Mouse (Mus musculus) layer of hippocampus, adult 8-10 months (tissue): ENCODE measurements at regions not wholly inside any gene's neighbourhood (a gene's known extent, or its start where the extent isn't known, plus 50 kb on each side); places are given as distances from the start of the nearest gene placed in this dataset.

Experiments
- DNase-seq, 2 experiments: peaks; one replicate each; pipeline ENCODE4 v3.0.0; 2022; ENCODE audit warnings: low spot score in 2 of 2

- no peak for DNase-seq
Observed at GRCm38 (mm10) chr6:52105031-52105593, 53.0 kb downstream of the Hoxa1 start.

DNA sequence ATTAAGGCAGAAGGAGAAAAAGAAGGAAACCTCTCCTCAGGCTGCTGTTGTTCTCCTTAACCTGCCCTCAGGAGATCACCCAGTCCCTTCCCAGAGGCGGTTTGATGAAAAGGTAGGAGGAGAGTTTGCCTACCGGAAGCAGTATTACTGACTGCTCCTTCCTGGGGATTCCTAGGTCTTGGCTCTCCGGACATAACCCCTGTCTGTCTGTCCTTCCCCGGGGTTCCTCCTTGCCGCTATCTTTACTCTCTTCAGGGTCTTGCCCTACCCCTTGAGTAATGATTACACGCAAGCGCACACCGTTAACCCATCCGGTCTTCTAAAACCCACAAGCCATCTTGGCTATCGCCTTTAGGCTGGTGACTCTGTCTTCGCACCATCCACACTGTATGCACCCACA lies 54.0 kb downstream of the Hoxa1 start:
- DNase-seq, result no peak

GRCm38 (mm10) chr6:52103661-52104060 lies 54.5 kb downstream of the Hoxa1 start:
- DNase-seq, result no peak

GRCm38 (mm10) chr6:52102699-52103098 lies 55.4 kb downstream of the Hoxa1 start:
- DNase-seq, result no peak

GRCm38 (mm10) chr6:52102179-52102578 lies 55.9 kb downstream of the Hoxa1 start:
- DNase-seq, result no peak

DNA sequence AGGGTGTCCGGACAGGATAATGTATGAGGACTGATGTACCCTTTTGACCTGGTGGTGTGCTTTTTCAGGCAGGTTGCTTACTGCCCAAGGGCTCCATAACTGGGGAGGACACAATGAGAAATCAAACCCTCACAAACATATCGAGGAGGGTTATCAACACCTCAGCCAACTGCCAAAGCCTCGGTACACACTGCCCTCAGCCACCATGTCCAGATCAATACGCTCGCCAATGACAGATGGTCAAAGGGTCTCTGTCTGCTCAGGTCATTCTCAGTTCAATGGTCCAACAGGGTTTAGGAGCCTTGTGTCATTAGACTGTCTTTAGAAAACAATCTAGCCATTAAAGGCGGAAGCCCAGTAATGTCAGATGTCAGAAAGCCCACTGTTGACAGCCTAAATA lies 56.9 kb downstream of the Hoxa1 start:
- no peak for DNase-seq

- no peak for DNase-seq
Observed at GRCm38 (mm10) chr6:52098851-52099250, 59.3 kb downstream of the Hoxa1 start.

GRCm38 (mm10) chr6:52095575-52095974 lies 62.5 kb downstream of the Hoxa1 start:
- no peak for DNase-seq

DNA sequence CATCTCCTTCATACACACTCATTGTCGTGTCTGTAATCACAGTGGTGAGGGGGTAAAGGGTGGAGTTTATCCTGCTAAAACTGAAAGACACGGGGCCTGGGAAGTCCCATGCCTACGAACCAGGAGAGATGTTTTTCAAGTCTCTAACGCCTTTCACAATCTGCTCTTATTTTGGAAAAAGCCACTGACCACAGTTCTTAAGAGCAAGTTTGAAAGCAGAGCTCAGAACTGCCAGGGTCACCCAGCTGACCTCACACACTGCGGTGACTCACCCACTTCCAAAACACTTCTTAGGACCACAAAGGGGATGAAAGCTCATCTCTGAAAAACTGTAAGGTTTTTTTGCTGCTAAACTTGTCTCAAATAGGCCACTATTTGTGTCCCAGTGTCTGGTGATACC lies 66.7 kb downstream of the Hoxa1 start:
- DNase-seq, result no peak

GRCm38 (mm10) chr6:52085932-52086643 lies 72.0 kb downstream of the Hoxa1 start:
- DNase-seq, result no peak

- no peak for DNase-seq
Observed at GRCm38 (mm10) chr6:52084622-52085021, 72.3 kb upstream of the Skap2 start.

- no peak for DNase-seq
Observed at GRCm38 (mm10) chr6:52079501-52079900, 67.2 kb upstream of the Skap2 start.

DNA sequence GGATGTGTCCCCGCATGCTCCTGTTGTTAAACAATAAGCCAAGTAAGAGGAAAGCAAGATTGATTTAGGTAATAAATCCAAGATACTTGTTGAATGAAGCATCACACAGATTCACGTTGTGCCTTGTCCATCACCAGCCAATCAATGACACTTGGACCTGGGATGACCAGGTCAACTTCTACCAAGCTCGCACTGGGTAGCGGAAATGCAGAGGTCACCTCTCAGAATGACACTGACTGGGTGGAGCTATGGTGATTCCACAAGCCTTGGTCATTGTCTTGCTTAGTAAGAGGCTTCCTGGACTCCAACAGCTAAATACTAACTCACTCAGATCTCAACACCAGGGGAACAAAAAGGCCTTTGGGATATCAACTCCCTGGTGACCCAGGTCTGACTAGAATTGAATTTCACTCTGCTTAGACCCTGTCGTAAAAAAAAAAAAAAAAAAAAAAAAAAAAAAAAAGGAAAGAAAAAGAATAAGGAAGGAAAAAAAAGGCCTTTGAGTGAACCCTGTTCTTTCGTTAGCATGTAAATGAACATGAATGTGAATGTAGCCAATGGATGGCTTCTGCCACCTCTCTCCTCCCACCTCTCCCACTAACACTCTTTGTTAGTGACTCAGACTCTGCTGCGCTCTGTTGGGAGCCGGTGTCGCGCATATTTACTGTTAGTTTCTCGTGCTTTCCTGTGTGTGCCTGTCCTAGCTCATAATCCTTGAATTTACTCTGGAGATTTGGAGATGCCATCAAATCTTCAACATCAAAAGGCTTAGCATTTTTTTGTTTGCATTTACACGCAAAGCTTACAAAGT lies 66.4 kb upstream of the Skap2 start:
- no peak for DNase-seq

DNA sequence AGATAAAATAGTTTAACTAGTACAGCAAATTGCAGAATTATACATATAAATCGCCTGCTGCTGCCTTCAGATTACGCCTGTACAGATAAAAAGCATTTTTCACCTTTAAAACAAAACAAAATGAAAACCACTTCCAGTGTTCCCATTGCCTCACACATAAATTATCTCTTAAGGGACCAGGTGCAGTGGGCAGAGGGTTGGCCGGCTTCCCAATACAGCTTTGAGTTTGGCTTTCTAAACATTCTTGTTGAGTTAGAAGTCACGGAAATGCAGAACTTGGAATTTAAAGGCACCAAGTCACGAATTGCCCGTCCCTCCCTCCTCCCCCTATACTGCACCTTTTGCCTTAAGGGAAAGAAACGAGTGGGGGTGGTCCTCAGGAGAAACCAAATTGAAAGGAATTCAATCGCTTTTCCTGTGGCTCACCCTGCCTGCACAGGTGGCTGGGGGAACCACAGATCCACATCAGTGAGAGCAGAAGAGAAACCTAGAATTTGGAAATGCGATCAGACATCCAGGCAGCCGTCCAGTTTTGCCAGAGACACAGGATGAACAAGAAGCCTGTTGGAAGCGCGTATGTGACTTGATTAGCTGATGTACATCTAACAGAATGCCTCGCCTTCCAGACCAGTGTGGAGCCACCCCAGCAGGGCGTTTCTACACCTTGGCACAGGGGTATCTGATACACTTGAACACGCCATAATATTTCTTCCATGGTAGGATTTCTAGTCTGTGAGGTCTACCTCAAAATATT lies 64.0 kb upstream of the Skap2 start:
- peak in 1 of 2 experiments; percentile 9 for DNase-seq

DNA sequence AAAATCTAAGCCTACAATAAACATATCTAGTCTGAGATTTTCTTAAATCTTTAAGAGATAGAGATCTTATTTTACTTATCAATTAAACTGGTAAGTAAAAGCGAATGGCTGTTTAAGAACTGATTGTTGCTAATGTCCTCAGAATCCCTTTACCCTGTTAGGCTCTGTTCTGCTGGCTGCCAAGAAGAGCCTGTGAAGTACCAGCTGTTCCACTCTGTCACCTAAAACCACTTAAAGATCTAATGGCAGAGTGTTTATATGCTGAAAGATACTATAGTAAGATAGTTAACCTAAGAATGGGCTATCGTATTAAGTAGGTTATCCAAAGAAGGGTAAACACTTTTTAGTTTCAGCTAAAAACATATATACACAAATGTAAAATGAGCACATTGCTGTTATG lies 62.6 kb upstream of the Skap2 start:
- DNase-seq, result no peak

- DNase-seq, result no peak
Observed at GRCm38 (mm10) chr6:52067151-52067550, 54.8 kb upstream of the Skap2 start.

- no peak for DNase-seq
Observed at GRCm38 (mm10) chr6:52065652-52066051, 53.3 kb upstream of the Skap2 start.

DNA sequence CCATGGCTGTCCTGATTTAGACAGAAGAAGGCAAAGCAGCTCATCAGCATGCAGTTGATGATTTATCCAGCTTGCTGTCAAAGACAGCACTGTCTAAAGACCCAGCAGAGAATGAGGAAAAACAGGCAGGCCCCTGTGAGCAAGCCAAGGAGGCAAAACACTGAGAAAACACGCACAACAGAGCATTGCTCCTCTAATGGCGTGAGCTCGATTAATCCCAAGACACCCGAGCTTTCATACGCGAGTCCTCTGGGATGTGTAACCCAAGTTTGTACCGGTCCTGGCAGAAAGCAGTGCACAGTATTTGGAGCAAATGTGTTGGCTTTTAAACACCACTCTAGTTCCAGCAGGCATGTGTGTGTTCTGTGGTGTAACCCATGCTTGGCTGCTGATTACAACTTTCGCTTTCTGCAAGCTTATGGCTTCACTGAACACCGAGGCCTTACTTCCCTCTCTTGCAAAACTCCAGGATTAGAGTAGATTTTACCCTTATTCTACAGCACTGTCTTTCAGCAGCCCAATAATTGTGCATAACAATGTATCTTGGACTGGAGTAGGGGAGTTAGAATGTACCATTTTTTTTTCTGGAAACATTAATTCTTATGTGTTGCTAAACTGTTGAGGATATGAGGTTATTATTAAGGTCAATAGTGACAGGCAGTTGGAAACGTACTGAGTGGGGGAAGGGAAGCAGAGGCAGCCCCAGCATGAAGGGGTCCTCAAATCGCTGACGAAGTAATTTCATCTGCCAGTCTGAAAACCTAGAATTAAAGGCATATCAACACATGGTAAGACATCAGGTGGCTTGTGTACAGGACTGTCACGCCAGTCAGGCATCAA lies 52.0 kb upstream of the Skap2 start:
- DNase-seq, result peak; percentile 52 to 53
